ENCODE assay signal across 8 mouse cellular contexts in the genomic region with DNA sequence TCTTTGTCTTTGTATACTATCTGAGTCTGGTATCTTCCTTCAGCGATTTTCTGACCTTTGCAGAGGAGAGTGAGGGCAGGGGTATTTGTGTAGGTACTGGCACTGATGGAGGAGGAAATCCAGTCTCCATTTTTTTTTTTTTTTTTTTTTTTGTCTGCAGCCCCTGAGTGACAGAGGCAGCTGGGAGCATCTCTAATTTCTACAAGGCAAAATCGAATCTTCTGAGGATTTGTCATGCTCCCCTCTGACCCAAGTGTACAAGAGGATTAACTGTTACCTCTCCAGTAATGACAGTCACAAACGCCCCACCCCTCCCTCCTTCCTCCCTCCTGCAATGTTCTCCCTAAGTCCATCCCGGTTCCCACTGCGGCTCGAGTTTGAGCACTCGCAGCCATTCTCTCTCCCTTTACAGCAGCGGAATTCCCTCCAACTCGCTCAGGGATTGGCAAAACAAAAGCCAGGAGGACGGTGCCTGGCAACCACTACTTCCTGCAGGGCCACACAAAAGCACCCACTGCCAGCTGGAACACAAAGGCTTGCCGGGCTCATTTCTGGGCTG. TPM values are rescaled to one million over a fixed set of nuclear protein-coding genes. Genes with fewer than 3 reads are reported as not detected.
A peak's percentile ranks its signal among the peaks of the same experiment; 100 is the strongest.
DNase-seq lines count a peak whose midpoint lies in the region; ATAC-seq and TF ChIP-seq lines count a peak whose summit lies in the region.

No protein-coding gene starts in this region.

- no peak for TF ChIP-seq POLR2A in olfactory bulb, adult 2 months (IDR thresholded peaks at IDR 0.05; ENCODE audit: insufficient read depth, low read depth, low read length)

- TF ChIP-seq CTCF in olfactory bulb, adult 2 months (IDR thresholded peaks at IDR 0.05; ENCODE audit: insufficient read depth, low read depth, low read length) = no peak

- no peaks in the 10 kb centered on the region for H3K9me3 ChIP-seq in heart, embryonic 16.5 days (replicated peaks; ENCODE audit: control insufficient read depth, low read length)

- WGBS in heart, embryonic 16.5 days = 6% methylated on average over 11 of the region's 11 CpGs
- 2% methylated on average over 11 of the region's 11 CpGs for WGBS in olfactory bulb, adult 2 months

- ATAC-seq in heart, embryonic 16.5 days (replicated peaks; ENCODE audit: extremely low read depth, insufficient read depth, low FRiP score) = no peak

- H3K4me3 ChIP-seq in heart, embryonic 16.5 days (ENCODE audit: low read length) = peak overlapping the region; percentile 30
- peak overlapping the region; percentile 1; the same call in 1 of the 2 replicates for H3K4me3 ChIP-seq in olfactory bulb, adult 2 months (ENCODE audit: insufficient read depth, low read depth, low read length)

- H3K4me1 ChIP-seq in heart, embryonic 16.5 days (ENCODE audit: control insufficient read depth, insufficient read depth, low read length) = no peaks in the 10 kb centered on the region
- H3K4me1 ChIP-seq in olfactory bulb, adult 2 months (ENCODE audit: control insufficient read depth, insufficient read depth, low read length) = no peaks in the 10 kb centered on the region

- DNase-seq in heart, adult 9 months (ENCODE audit: low spot score in 2 of 2) = no peak
- DNase-seq in cerebellum, postnatal 36 days = peak; percentile 12 to 28
- DNase-seq in heart, postnatal 14 days = peak; percentile 3 to 10
- peak; percentile 37 for DNase-seq in left cerebral cortex, postnatal 4 days
- no peak for DNase-seq in spleen, postnatal 10 days (ENCODE audit: low spot score in 2 of 2)
- no peak for DNase-seq in spleen, postnatal 14 days (ENCODE audit: low spot score in 2 of 2)

- peak overlapping the region; percentile 59 for H3K4me2 ChIP-seq in heart, embryonic 16.5 days (ENCODE audit: low read depth, low read length)

- intact Hi-C loops in heart, postnatal 14 days (cut with DNase I) = no loop called here
- intact Hi-C loops in left cerebral cortex, postnatal 4 days (cut with DNase I) = loop anchor here (10.0 kb wide), 1 partner anchor 96 kb away; no protein-coding TSS in a partner anchor

- H3K27me3 ChIP-seq in heart, embryonic 16.5 days (ENCODE audit: control insufficient read depth, insufficient read depth, low read length) = no peaks in the 10 kb centered on the region

- no peak overlapping the region for H3K9ac ChIP-seq in heart, embryonic 16.5 days (ENCODE audit: low read length)

- no peak overlapping the region for H3K27ac ChIP-seq in heart, embryonic 16.5 days (ENCODE audit: low read length)
- H3K27ac ChIP-seq in olfactory bulb, adult 2 months (ENCODE audit: insufficient read depth, low read depth, low read length) = no peak overlapping the region

- H3K36me3 ChIP-seq in heart, embryonic 16.5 days (ENCODE audit: control insufficient read depth, insufficient read depth) = no peaks in the 10 kb centered on the region

RNA-seq across cellular contexts. Expression of gene Slc2a12, which starts 35.9 kb away (rescaled TPM):
- polyA plus RNA-seq in heart, embryonic 16.5 days (2015; fragmentation: Nextera tagmentation; extraction: Ambion mirVana) = 2.0 and 2.7 TPM in 2 replicates
- total RNA-seq in heart, postnatal 14 days (2021) = 10 to 100 TPM; 13.0 to 16.7 TPM
- total RNA-seq in left cerebral cortex, postnatal 4 days (2021) = 1 to 10 TPM; 3.9 to 5.3 TPM
- polyA plus RNA-seq in olfactory bulb, adult 2 months (2012; ENCODE audit: insufficient read depth, insufficient read length, low replicate concordance, missing spikeins) = not detected in 2 replicates

Comparison
In these comparisons a context has a peak if more than half of its experiments do, and no peak if none do; other contexts are left out.
1. DNase-seq: peak in cerebellum, postnatal 36 days (2 of 2), heart, postnatal 14 days (2 of 2) and left cerebral cortex, postnatal 4 days (single experiment); none in heart, adult 9 months (0 of 2), spleen, postnatal 10 days (0 of 2) and spleen, postnatal 14 days (0 of 2).